Mouse (Mus musculus) cerebellum, adult (tissue): Measurements from ENCODE around the gene Obscn.

Experiments used
- ATAC-seq: cut with Nextera tagmentation; 2 replicates; pipeline ENCODE4 v1.9.2; 2017; ENCODE audit warnings: mild to moderate bottlenecking, moderate library complexity, mixed read lengths; ENCODE audit not compliant: insufficient number of reproducible peaks, low FRiP score, low TSS enrichment

Obscn gene

GRCm38 (mm10) chr11:58985299-58985917 is 150.8 kb downstream of the Obscn start:
- no peak for ATAC-seq

GRCm38 (mm10) chr11:58984657-58985056 is 151.5 kb downstream of the Obscn start:
- no peak for ATAC-seq

- ATAC-seq = no peak
These were observed 152.4 kb downstream of the Obscn start for GRCm38 (mm10) chr11:58983691-58984341.

- no peak for ATAC-seq
These were observed 153.6 kb downstream of the Obscn start for GRCm38 (mm10) chr11:58982471-58983097.

GRCm38 (mm10) chr11:58981541-58982447 is 154.4 kb downstream of the Obscn start:
- no peak for ATAC-seq

GRCm38 (mm10) chr11:58980381-58980990 is 155.7 kb downstream of the Obscn start:
- no peak for ATAC-seq

GRCm38 (mm10) chr11:58979661-58980060 is 156.5 kb downstream of the Obscn start:
- ATAC-seq = no peak

GRCm38 (mm10) chr11:58979183-58979582 is 157.0 kb downstream of the Obscn start:
- no peak for ATAC-seq

- no peak for ATAC-seq
These were observed 157.5 kb downstream of the Obscn start for GRCm38 (mm10) chr11:58978706-58979030.

- ATAC-seq = peak; percentile 60; the same call in 1 of the 2 replicates
These were observed 158.0 kb downstream of the Obscn start, which contains the start of gene Trim11 for GRCm38 (mm10) chr11:58978027-58978705. Gene Trim11, plus strand, starts transcription at chr11:58978093.

GRCm38 (mm10) chr11:58977607-58978026 is 158.6 kb downstream of the Obscn start:
- 0 out of 2 replicates have a peak, but pooled peaks have one; percentile 4 for ATAC-seq

GRCm38 (mm10) chr11:58977150-58977549 is 159.1 kb downstream of the Obscn start:
- no peak for ATAC-seq

- no peak for ATAC-seq
These were observed 161.8 kb downstream of the Obscn start for GRCm38 (mm10) chr11:58974414-58974813.

GRCm38 (mm10) chr11:58971796-58972195 is 164.4 kb downstream of the Obscn start:
- no peak for ATAC-seq

- ATAC-seq = no peak
These were observed 165.2 kb downstream of the Obscn start for GRCm38 (mm10) chr11:58970831-58971530.

- no peak for ATAC-seq
These were observed 166.5 kb downstream of the Obscn start for GRCm38 (mm10) chr11:58969659-58970058.

- ATAC-seq = no peak
These were observed 167.2 kb downstream of the Obscn start for GRCm38 (mm10) chr11:58969027-58969426.

- no peak for ATAC-seq
These were observed 167.7 kb downstream of the Obscn start for GRCm38 (mm10) chr11:58968551-58968950.

- ATAC-seq = no peak
These were observed 168.9 kb downstream of the Obscn start for GRCm38 (mm10) chr11:58967346-58967745.
